Mouse (Mus musculus) intestine, embryonic 16.5 days (tissue): Measurements from ENCODE around the gene Zdhhc11. TPM values are rescaled to one million over a fixed set of nuclear protein-coding genes. Genes with fewer than 3 reads are reported as not detected.

Source experiments
- ATAC-seq: fragments of 200-750 bp; cut with Nextera tagmentation; 2 replicates; pipeline ENCODE4 v1.8.0; 2017; ENCODE audit warnings: moderate TSS enrichment, moderate library complexity
- H3K27ac ChIP-seq: fragments of 300-500 bp; sonication (generic); 2 replicates; pipeline ENCODE4 v1.5.1; 2014; ENCODE audit warnings: mild to moderate bottlenecking, low read length
- H3K27me3 ChIP-seq: fragments of 300-500 bp; sonication (generic); replicated peaks from 2 replicates; pipeline ENCODE4 v1.6.1; 2014; ENCODE audit warnings: low read length, control low read depth, mixed read lengths; ENCODE audit not compliant: control insufficient read depth, insufficient read depth
- H3K36me3 ChIP-seq: fragments of 300-500 bp; sonication (generic); 2 replicates; pipeline ENCODE4 v1.6.1; 2014; ENCODE audit warnings: low read length, control low read depth; ENCODE audit not compliant: control insufficient read depth, insufficient read depth
- H3K4me1 ChIP-seq: fragments of 300-500 bp; sonication (generic); 2 replicates; pipeline ENCODE4 v1.6.1; 2014; ENCODE audit warnings: low read length, control low read depth, mixed read lengths; ENCODE audit not compliant: control insufficient read depth, insufficient read depth
- H3K4me2 ChIP-seq: fragments of 300-500 bp; sonication (generic); 2 replicates; pipeline ENCODE4 v1.6.1; 2014; ENCODE audit warnings: low read depth, low read length, control low read depth
- H3K4me3 ChIP-seq: fragments of 300-500 bp; sonication (generic); 2 replicates; pipeline ENCODE4 v1.5.1; 2014; ENCODE audit warnings: mild to moderate bottlenecking, low read length
- H3K9ac ChIP-seq: fragments of 300-500 bp; sonication (generic); 2 replicates; pipeline ENCODE4 v1.6.1; 2014; ENCODE audit warnings: low read depth, low read length
- H3K9me3 ChIP-seq: fragments of 300-500 bp; sonication (generic); 2 replicates; pipeline ENCODE4 v1.6.1; 2016; ENCODE audit warnings: low read length, control low read depth; ENCODE audit not compliant: control insufficient read depth
- WGBS: fragments of 180-500 bp; shearing (Covaris S2); extraction: QIAGEN DNeasy Blood & Tissue Kit; methylation state at CpG from one replicate; pipeline ENCODE4 v1.1.7; 2014; 5-methylcytosine and 5-hydroxymethylcytosine counted together
- polyA plus RNA-seq: library from polyadenylated mRNA; unstranded; fragments of >200 nt; fragmentation: Nextera tagmentation; extraction: Ambion mirVana; gene quantifications from 2 replicates; pipeline ENCODE4 v1.2.1, GENCODE M21; 2015

The Zdhhc11 gene
- polyA plus RNA-seq, 1 experiment from 2014 or later: not detected

DNA sequence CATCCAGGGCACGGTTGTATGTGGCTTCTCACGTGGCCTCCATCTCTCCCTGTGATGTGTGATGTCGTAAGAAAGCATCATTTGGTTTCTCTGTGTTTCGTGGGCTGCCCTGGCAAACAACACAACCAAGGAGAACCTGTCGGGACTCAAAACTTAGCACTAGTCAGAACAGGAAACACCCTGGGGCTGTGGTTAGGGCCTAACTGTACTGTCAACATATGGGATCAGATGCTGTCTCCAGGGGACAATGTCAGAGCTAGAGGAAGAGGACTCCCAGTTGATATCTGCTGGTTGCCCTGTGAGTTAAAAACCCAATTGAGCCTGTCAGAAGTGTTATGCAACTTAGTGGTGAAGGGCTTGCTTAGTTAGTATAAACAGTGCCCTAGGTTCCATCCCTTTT, 8.1 kb upstream of the Zdhhc11 start:
- H3K27me3 ChIP-seq: no peaks in the 10 kb centered on the region
- H3K4me2 ChIP-seq: no peak overlapping the region
- 91% methylated on average over 5 of the region's 5 CpGs for WGBS
- no peak overlapping the region for H3K4me3 ChIP-seq
- ATAC-seq: no peak
- peaks cover 14% of the 10 kb centered on the region for H3K36me3 ChIP-seq
- H3K27ac ChIP-seq: no peak overlapping the region
- H3K9me3 ChIP-seq: no peaks in the 10 kb centered on the region
- H3K9ac ChIP-seq: no peak overlapping the region
- no peaks in the 10 kb centered on the region for H3K4me1 ChIP-seq

DNA sequence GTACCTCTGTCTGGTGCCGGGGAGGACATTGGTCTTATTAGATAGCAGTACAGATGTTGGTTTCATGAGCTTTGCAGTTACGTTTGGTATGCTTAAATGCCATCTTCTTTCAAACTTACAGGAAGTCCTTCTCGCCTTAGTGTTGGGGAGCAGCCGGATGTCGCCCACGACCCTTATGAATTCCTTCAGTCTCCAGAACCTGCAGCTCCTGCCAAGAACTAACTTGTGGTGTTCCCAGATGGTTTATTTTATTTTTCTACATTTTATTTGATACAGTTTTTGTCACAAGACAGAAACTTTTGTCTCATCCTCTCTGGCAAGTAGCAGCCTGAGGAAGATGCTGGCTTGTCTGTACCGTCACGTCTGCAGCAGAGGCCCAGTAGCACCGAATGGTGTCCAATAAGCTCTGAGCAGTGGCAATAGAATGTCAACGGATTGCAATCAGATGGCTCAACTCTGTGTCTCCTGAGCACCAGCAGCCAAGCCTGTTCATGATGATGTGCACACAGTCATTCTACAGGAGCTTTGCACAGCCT, 3.5 kb upstream of the Zdhhc11 start:
- Histone ChIP-seq H3K27me3 (no peaks in the 10 kb centered on the region), H3K4me3 (no peak overlapping the region), H3K9me3 (no peaks in the 10 kb centered on the region), H3K27ac (no peak overlapping the region), H3K4me1 (no peaks in the 10 kb centered on the region), H3K9ac (no peak overlapping the region), H3K4me2 (no peak overlapping the region), H3K36me3 (peaks cover 13% of the 10 kb centered on the region)
- WGBS: 92% methylated on average over 10 of the region's 10 CpGs
- no peak for ATAC-seq

DNA sequence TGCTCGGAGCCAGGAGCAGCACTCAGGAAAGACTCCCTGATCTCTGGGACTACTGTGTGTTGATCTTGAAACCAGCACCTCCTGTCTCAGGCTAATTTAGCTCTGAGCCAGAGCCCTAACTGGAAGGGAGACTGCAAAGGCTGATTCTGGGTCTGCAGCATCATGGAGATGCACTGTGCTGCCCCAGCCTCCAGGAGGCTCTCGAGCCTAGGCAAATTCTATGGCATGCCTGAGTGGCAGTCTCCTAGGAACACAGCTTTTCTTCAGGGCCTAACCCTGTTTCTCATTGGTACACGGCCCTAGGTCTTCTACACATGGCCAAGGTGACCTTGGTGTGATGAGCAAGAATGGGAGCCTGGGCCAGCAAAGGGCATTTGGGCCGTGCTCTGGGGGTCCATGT, 2.5 kb upstream of the Zdhhc11 start:
- Histone ChIP-seq H3K4me2 (no peak overlapping the region), H3K27me3 (no peaks in the 10 kb centered on the region), H3K27ac (no peak overlapping the region), H3K9ac (no peak overlapping the region), H3K4me1 (no peaks in the 10 kb centered on the region), H3K4me3 (no peak overlapping the region), H3K9me3 (no peaks in the 10 kb centered on the region), H3K36me3 (peaks cover 8% of the 10 kb centered on the region; the same call in 1 of the 2 replicates)
- 89% methylated on average over 4 of the region's 4 CpGs for WGBS
- ATAC-seq: no peak

DNA sequence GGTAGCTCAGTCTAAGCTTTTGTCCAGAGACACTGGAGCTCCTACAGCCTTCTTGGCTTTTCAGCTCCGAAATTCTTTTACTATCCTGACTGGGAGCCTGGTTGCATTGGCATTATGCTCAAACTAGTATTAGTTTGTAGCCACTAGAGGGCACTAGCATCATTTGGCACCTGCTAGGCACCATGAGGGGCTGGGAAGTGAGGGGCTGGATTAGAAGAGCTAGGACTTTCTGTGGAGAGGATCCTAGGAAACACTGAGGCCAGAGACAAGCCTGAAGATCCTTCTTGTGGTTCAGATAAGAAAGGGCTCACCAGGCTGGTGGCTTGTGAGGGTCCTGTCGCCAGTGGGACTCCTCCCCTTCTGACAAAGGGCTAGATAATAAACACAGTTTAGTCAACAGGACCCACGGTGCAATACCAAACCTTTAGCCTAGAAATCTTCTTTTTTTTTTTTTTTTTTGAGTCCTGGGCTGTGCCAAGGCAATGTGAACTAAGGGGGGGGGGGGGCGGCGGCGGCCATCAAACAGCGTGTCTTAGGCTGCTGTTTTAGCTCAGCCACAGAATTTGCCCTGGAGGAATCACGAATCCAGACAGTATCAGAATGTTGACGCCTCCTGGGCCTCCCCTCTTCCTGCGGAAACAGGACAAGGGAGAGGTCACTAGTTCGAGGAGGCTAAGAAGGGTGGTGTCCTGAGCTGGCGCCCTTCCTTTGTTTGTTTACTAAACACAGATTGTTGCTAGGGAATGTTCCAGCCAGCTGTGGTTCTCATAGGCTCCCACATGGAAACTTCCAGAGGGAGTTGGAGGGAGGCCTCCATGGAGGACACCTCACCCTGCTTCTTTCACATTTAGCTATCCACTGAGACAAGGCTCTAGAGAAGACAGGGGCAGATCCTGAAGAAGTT, 7.1 kb downstream of the Zdhhc11 start:
- peak; percentile 85 for ATAC-seq
- no peak overlapping the region for H3K9ac ChIP-seq
- no peaks in the 10 kb centered on the region for H3K36me3 ChIP-seq
- peaks cover 5% of the 10 kb centered on the region; the same call in 1 of the 2 replicates for H3K4me1 ChIP-seq
- peak overlapping the region; percentile 43 for H3K4me2 ChIP-seq
- 31% methylated on average over 12 of the region's 12 CpGs for WGBS
- H3K27me3 ChIP-seq: no peaks in the 10 kb centered on the region
- no peak overlapping the region; the same call in none of the 2 replicates for H3K27ac ChIP-seq
- no peak overlapping the region for H3K4me3 ChIP-seq
- H3K9me3 ChIP-seq: no peaks in the 10 kb centered on the region

DNA sequence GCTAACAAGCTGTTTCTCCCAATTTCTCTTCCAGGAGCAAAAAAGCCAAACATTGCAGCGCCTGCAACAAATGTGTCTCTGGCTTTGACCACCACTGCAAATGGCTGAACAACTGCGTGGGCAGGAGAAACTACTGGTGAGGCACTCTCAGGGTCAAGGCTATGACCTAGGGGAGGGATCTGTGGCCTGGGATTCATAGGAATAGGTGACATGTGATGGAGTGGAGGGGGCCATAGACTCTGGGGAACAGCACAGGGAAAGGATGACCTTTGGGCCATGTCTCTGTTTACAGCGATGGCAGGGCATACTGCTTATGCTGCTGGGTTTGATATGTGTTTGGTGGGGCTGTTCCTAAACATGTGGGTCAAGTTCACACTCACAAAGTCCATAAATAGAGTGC, 10.9 kb downstream of the Zdhhc11 start:
- Histone ChIP-seq H3K4me3 (no peak overlapping the region), H3K4me1 (peaks cover 5% of the 10 kb centered on the region; the same call in 1 of the 2 replicates), H3K9ac (no peak overlapping the region), H3K9me3 (no peaks in the 10 kb centered on the region), H3K27ac (no peak overlapping the region), H3K27me3 (no peaks in the 10 kb centered on the region), H3K4me2 (no peak overlapping the region), H3K36me3 (no peaks in the 10 kb centered on the region)
- ATAC-seq: no peak
- WGBS: 87% methylated on average over 3 of the region's 3 CpGs

DNA sequence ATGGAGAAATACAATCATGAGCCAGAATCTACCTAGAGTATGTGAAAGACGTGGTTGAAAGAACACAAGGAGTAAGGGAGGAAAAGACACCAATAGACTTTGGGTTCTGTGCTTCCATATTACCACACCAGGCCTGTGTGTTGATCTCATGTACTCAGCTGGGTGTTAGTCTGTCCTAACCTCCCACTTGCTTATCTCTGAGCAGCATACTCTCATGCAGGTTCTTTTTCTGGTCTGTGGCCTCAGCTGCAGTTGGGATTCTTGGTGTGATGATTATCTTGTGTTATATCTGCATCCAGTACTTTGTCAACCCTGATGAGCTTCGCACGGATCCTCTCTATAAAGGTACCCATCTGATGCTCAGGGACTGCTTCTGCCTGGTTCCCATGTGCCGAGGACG, 13.3 kb downstream of the Zdhhc11 start:
- Histone ChIP-seq H3K4me1 (no peaks in the 10 kb centered on the region), H3K9me3 (no peaks in the 10 kb centered on the region), H3K4me3 (no peak overlapping the region), H3K27ac (no peak overlapping the region), H3K36me3 (no peaks in the 10 kb centered on the region), H3K27me3 (no peaks in the 10 kb centered on the region), H3K4me2 (no peak overlapping the region), H3K9ac (no peak overlapping the region)
- ATAC-seq: no peak
- WGBS: 89% methylated on average over 5 of the region's 5 CpGs

DNA sequence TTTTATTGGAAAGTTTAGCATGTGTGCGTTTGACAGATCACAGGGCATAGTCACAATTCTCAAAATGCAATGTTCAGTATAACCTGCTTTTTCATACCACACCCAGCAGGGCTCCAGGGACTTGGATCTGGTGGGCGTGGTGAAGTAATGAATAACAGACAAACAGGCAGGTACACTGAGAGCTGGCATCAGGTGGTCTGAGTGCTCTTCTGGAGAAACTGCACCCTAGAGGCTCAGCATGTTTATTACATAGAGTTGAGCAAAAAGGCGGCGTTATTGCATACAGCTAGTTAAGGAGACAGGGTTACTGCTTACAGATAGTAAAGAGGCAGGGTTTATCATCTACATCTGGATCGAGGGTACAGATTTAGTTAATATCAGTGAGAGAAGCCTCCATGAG, 26.7 kb downstream of the Zdhhc11 start:
- Histone ChIP-seq H3K27me3 (no peaks in the 10 kb centered on the region), H3K4me1 (0 out of 2 replicates have a peak, but pooled peaks cover 3% of the 10 kb centered on the region), H3K9me3 (no peaks in the 10 kb centered on the region), H3K9ac (no peak overlapping the region), H3K4me3 (no peak overlapping the region), H3K27ac (no peak overlapping the region), H3K4me2 (no peak overlapping the region), H3K36me3 (no peaks in the 10 kb centered on the region)
- ATAC-seq: peak; percentile 70
- 67% methylated on average over 5 of the region's 5 CpGs for WGBS

DNA sequence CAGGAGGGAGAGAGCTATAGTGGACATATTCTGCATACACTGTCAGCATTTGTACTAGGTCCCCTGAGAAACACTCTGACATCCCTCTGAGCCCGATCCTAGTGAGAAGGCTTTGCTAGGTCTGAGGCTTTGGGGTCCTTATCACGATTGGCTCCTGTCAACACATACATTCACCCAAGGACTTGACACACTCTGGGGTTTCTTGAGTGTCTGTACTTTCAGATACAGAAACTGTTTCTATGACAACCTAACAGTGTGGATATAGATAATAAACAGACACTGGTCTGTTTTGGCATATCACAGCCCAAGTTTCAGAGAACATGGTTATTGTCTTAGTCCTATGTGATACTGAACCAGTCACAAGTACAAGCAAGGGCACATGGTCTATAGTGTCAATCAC, 27.1 kb downstream of the Zdhhc11 start:
- Histone ChIP-seq H3K4me1 (0 out of 2 replicates have a peak, but pooled peaks cover 3% of the 10 kb centered on the region), H3K36me3 (no peaks in the 10 kb centered on the region), H3K9ac (no peak overlapping the region), H3K27ac (no peak overlapping the region), H3K27me3 (no peaks in the 10 kb centered on the region), H3K9me3 (no peaks in the 10 kb centered on the region), H3K4me3 (no peak overlapping the region), H3K4me2 (no peak overlapping the region)
- peak; percentile 33; the same call in 1 of the 2 replicates for ATAC-seq
- WGBS: 72% methylated on average over 2 of the region's 2 CpGs

DNA sequence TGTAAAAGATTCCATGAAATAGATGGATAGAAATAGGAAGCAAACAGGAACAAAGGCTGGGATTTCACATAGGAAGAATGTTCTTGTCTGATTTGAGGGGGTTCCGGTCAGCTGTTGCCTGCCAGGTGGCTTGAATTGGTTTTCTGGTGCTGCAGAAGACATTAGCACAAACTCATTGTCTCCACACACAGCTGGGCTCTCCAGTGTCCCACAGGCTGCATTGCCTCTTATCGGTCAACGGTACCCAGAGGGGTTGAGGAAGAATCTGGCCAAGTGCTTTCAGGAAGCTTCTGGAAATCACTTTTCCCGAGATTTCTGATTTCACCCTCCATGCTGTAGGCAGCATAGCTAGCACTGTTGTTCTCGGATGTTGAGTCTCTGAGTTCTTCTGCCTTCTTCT, 27.6 kb downstream of the Zdhhc11 start:
- no peak overlapping the region for H3K4me2 ChIP-seq
- WGBS: 84% methylated on average over 5 of the region's 5 CpGs
- no peak overlapping the region for H3K27ac ChIP-seq
- H3K27me3 ChIP-seq: no peaks in the 10 kb centered on the region; the same call in 1 of the 2 replicates
- H3K36me3 ChIP-seq: no peaks in the 10 kb centered on the region
- H3K4me1 ChIP-seq: 0 out of 2 replicates have a peak, but pooled peaks cover 3% of the 10 kb centered on the region
- no peak overlapping the region for H3K9ac ChIP-seq
- no peaks in the 10 kb centered on the region for H3K9me3 ChIP-seq
- no peak for ATAC-seq
- no peak overlapping the region for H3K4me3 ChIP-seq
